Mouse (Mus musculus) liver, postnatal 0 days (tissue): ENCODE results near the gene Camkv.

ENCODE experiments used
- CTCF ChIP-seq: sonication (generic); IDR thresholded peaks from 2 replicates; pipeline ENCODE4 v1.5.1; 2016; ENCODE audit warnings: antibody characterized with exemption, low read depth
- EP300 ChIP-seq: IDR thresholded peaks from 2 replicates; pipeline ENCODE4 v1.6.1; 2016; ENCODE audit warnings: antibody characterized with exemption, low read depth, mild to moderate bottlenecking

DNA sequence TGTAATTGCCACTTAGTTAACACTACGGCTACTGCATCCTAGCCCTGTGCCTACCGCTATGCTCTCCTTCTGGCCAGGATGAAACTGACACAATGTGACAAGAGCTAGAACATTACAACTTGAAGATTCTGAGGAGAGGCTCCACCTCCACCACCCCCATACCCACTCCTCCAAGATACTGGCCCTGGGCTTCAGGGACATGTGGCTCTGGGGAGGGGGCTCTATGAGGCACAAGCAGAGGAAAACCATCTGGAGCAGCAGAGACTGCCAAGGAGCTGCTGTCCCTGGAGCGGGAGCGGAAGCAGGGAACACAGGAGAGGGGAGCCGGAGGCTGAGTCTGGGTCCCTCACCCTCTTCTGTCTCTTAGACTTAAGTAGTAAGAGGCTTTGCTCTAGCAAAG lies 7.7 kb upstream of the Camkv start:
- TF ChIP-seq CTCF (no peak), EP300 (no peak)
